In genomic region chr17:28961596-28961995, GRCm38 (mm10) we compare ENCODE assay signal across 37 mouse cellular contexts. TPM values are rescaled to one million over a fixed set of nuclear protein-coding genes. Genes with fewer than 3 reads are reported as not detected.
A peak's percentile ranks its signal among the peaks of the same experiment; 100 is the strongest.
DNase-seq lines count a peak whose midpoint lies in the region; ATAC-seq and TF ChIP-seq lines count a peak whose summit lies in the region.
"Had no signal": no experiment of that assay in that cellular context is flagged by ENCODE, and none has a peak within 500 bp of the region (broad histone marks: within the 10 kb centered on the region; RNA-seq: fewer than 3 reads in every experiment).

No protein-coding gene starts in this region.

- no peak for ATAC-seq in kidney, embryonic 15.5 days (replicated peaks; ENCODE audit: low FRiP score)
- ATAC-seq in kidney, postnatal 0 days (replicated peaks; ENCODE audit: low FRiP score, low read depth) = 0 out of 2 replicates have a peak, but pooled peaks have one; percentile 15
- ATAC-seq in liver, embryonic 11.5 days (replicated peaks; ENCODE audit: low FRiP score) = no peak
- peak; percentile 77 for ATAC-seq in liver, embryonic 16.5 days (ENCODE audit: low read depth)
- ATAC-seq: CD4-positive, CD25-positive, alpha-beta regulatory T cell, adult 4 months; forebrain, postnatal 0 days; midbrain, embryonic 16.5 days had no signal

- no peaks in the 10 kb centered on the region for H3K27me3 ChIP-seq in kidney, adult 2 months (replicated peaks; ENCODE audit: control insufficient read depth, insufficient read depth, low read length)
- no peaks in the 10 kb centered on the region for H3K27me3 ChIP-seq in kidney, embryonic 15.5 days
- no peaks in the 10 kb centered on the region for H3K27me3 ChIP-seq in kidney, postnatal 0 days (ENCODE audit: insufficient read depth, low read length)
- no peaks in the 10 kb centered on the region for H3K27me3 ChIP-seq in liver, embryonic 11.5 days (replicated peaks; ENCODE audit: control insufficient read depth, insufficient read depth, low read length)
- no peaks in the 10 kb centered on the region for H3K27me3 ChIP-seq in liver, embryonic 16.5 days (ENCODE audit: control insufficient read depth, insufficient read depth, low read depth, low read length)
- H3K27me3 ChIP-seq: heart, embryonic 13.5 days; hindbrain, embryonic 15.5 days; limb, embryonic 15.5 days had no signal

- TF ChIP-seq POLR2A in kidney, adult 2 months (IDR thresholded peaks at IDR 0.05; ENCODE audit: low read depth, low read length) = no peak

- TF ChIP-seq CTCF in kidney, adult 2 months (conservative IDR thresholded peaks at IDR 0.05; ENCODE audit: insufficient read depth, insufficient read length, low read depth, low read length) = 0 out of 2 replicates have a peak, but pooled peaks have one; percentile 8
- TF ChIP-seq CTCF in kidney, postnatal 0 days (IDR thresholded peaks at IDR 0.05; ENCODE audit: low read depth) = no peak

- no peak overlapping the region for H3K4me2 ChIP-seq in kidney, embryonic 15.5 days
- H3K4me2 ChIP-seq in kidney, postnatal 0 days (ENCODE audit: low read length) = no peak overlapping the region
- H3K4me2 ChIP-seq in liver, embryonic 11.5 days = no peak overlapping the region
- no peak overlapping the region for H3K4me2 ChIP-seq in liver, embryonic 16.5 days (ENCODE audit: low read depth, low read length)
- H3K4me2 ChIP-seq: heart, embryonic 13.5 days; hindbrain, embryonic 15.5 days; limb, embryonic 15.5 days; midbrain, embryonic 11.5 days had no signal

- H3K4me1 ChIP-seq in kidney, adult 2 months (ENCODE audit: control insufficient read depth, insufficient read depth, low read length) = peaks cover 13% of the 10 kb centered on the region
- peaks cover 5% of the 10 kb centered on the region; the same call in 1 of the 2 replicates for H3K4me1 ChIP-seq in kidney, embryonic 15.5 days
- no peaks in the 10 kb centered on the region for H3K4me1 ChIP-seq in kidney, postnatal 0 days (replicated peaks; ENCODE audit: insufficient read depth, low read length)
- peaks cover 21% of the 10 kb centered on the region for H3K4me1 ChIP-seq in liver, embryonic 11.5 days (replicated peaks; ENCODE audit: control insufficient read depth, insufficient read depth, low read length)
- H3K4me1 ChIP-seq in liver, embryonic 16.5 days (ENCODE audit: control insufficient read depth, low read depth, low read length) = peaks cover 6% of the 10 kb centered on the region
- H3K4me1 ChIP-seq: hindbrain, embryonic 15.5 days; limb, embryonic 10.5 days; limb, embryonic 15.5 days had no signal

- 57% methylated on average over 10 of the region's 10 CpGs for WGBS in kidney, adult 2 months
- WGBS in kidney, embryonic 15.5 days = 79% methylated on average over 10 of the region's 10 CpGs
- 74% methylated on average over 10 of the region's 10 CpGs for WGBS in kidney, postnatal 0 days
- 81% methylated on average over 10 of the region's 10 CpGs for WGBS in liver, embryonic 11.5 days
- 81% methylated on average over 10 of the region's 10 CpGs for whole genome bisulfite sequencing in liver, embryonic 16.5 days (ENCODE audit: insufficient replicate concordance)

- H3K4me3 ChIP-seq in kidney, adult 2 months (ENCODE audit: insufficient read depth, low read depth, low read length) = no peak overlapping the region
- H3K4me3 ChIP-seq in kidney, embryonic 15.5 days (replicated peaks) = no peak overlapping the region
- no peak overlapping the region for H3K4me3 ChIP-seq in kidney, postnatal 0 days (replicated peaks; ENCODE audit: low read depth, low read length)
- no peak overlapping the region for H3K4me3 ChIP-seq in liver, embryonic 11.5 days (ENCODE audit: low read depth, low read length)
- H3K4me3 ChIP-seq in liver, embryonic 16.5 days (ENCODE audit: low read depth, low read length) = no peak overlapping the region
- H3K4me3 ChIP-seq: erythroblast, embryonic 14.5 days; heart, embryonic 13.5 days; hindbrain, embryonic 15.5 days; limb, embryonic 10.5 days; limb, embryonic 15.5 days had no signal

- DNase-seq in kidney, adult 2 months = peak; percentile 86
- no peak for DNase-seq in kidney, postnatal 0 days (ENCODE audit: low spot score)
- no peak for DNase-seq in liver, embryonic 11.5 days (ENCODE audit: low spot score)
- no peak for DNase-seq in adrenal gland, postnatal 36 days
- DNase-seq in right cerebral cortex, postnatal 36 days (ENCODE audit: low spot score in 2 of 2) = no peak
- DNase-seq in right cerebral cortex, postnatal 4 days = no peak
- DNase-seq: adrenal gland, postnatal 14 days; cerebellum, adult 11-12 months; cerebellum, postnatal 14 days; forebrain, postnatal 0 days; gastrocnemius, postnatal 10 days; heart, postnatal 10 days; layer of hippocampus, postnatal 36 days; lung, postnatal 36 days; right cerebral cortex, adult 18-20 months; thymus, postnatal 4 days had no signal

- no peaks in the 10 kb centered on the region for H3K9me3 ChIP-seq in kidney, embryonic 15.5 days (replicated peaks)
- H3K9me3 ChIP-seq in kidney, postnatal 0 days (replicated peaks; ENCODE audit: low read length) = no peaks in the 10 kb centered on the region
- no peaks in the 10 kb centered on the region for H3K9me3 ChIP-seq in liver, embryonic 11.5 days (ENCODE audit: control insufficient read depth, low read length)
- no peaks in the 10 kb centered on the region for H3K9me3 ChIP-seq in liver, embryonic 16.5 days (replicated peaks; ENCODE audit: control insufficient read depth, low read length)
- H3K9me3 ChIP-seq: heart, embryonic 13.5 days; hindbrain, embryonic 15.5 days; limb, embryonic 10.5 days; limb, embryonic 15.5 days had no signal

- H3K27ac ChIP-seq in kidney, adult 2 months (ENCODE audit: insufficient read depth, low read depth, low read length) = peak overlapping the region; percentile 81
- H3K27ac ChIP-seq in kidney, embryonic 15.5 days = no peak overlapping the region; the same call in 1 of the 2 replicates
- no peak overlapping the region; the same call in 1 of the 2 replicates for H3K27ac ChIP-seq in kidney, postnatal 0 days
- peak overlapping the region; percentile 43; the same call in 1 of the 2 replicates for H3K27ac ChIP-seq in liver, embryonic 11.5 days (ENCODE audit: low read depth, low read length)
- peak overlapping the region; percentile 20 for H3K27ac ChIP-seq in liver, embryonic 16.5 days (ENCODE audit: low read length)
- H3K27ac ChIP-seq: heart, embryonic 13.5 days; hindbrain, embryonic 15.5 days; limb, embryonic 10.5 days; limb, embryonic 15.5 days had no signal

- peaks cover 4% of the 10 kb centered on the region for H3K36me3 ChIP-seq in kidney, adult 2 months (ENCODE audit: control insufficient read depth, insufficient read depth, low read length)
- H3K36me3 ChIP-seq in kidney, embryonic 15.5 days = peaks cover 78% of the 10 kb centered on the region
- peaks cover 47% of the 10 kb centered on the region for H3K36me3 ChIP-seq in kidney, postnatal 0 days (ENCODE audit: insufficient read depth, low read length)
- peaks cover 56% of the 10 kb centered on the region for H3K36me3 ChIP-seq in liver, embryonic 11.5 days (ENCODE audit: control insufficient read depth, insufficient read depth, low read length)
- H3K36me3 ChIP-seq in liver, embryonic 16.5 days (ENCODE audit: control insufficient read depth, insufficient read depth) = peaks cover 66% of the 10 kb centered on the region

- no peak overlapping the region for H3K9ac ChIP-seq in kidney, embryonic 15.5 days
- no peak overlapping the region for H3K9ac ChIP-seq in kidney, postnatal 0 days (ENCODE audit: low read depth, low read length)
- H3K9ac ChIP-seq in liver, embryonic 11.5 days (ENCODE audit: low read depth, low read length) = no peak overlapping the region
- H3K9ac ChIP-seq in liver, embryonic 16.5 days (ENCODE audit: low read depth, low read length) = no peak overlapping the region
- H3K9ac ChIP-seq: forebrain, postnatal 0 days; heart, embryonic 13.5 days; hindbrain, embryonic 15.5 days; limb, embryonic 15.5 days had no signal

RNA-seq across cellular contexts. Expression of gene Kctd20, which starts 9.8 kb away (rescaled TPM):
- 30.8 and 32.0 TPM in 2 replicates for polyA plus RNA-seq in kidney, adult 2 months (2012; rRNA removed)
- 88.8 and 91.5 TPM in 2 replicates for polyA plus RNA-seq in kidney, embryonic 15.5 days (2015; fragmentation: Nextera tagmentation; extraction: Ambion mirVana)
- 54.5 and 58.8 TPM in 2 replicates for polyA plus RNA-seq in kidney, postnatal 0 days (2015; fragmentation: Nextera tagmentation; extraction: Ambion mirVana)
- 75.2 and 89.2 TPM in 2 replicates for polyA plus RNA-seq in liver, embryonic 11.5 days (2014; fragmentation: Nextera tagmentation; extraction: Ambion mirVana)
- polyA plus RNA-seq in liver, embryonic 16.5 days (2015; fragmentation: Nextera tagmentation; extraction: Ambion mirVana) = 80.0 and 82.0 TPM in 2 replicates
- 10 to 100 TPM; 54.8 to 60.0 TPM for total RNA-seq in adrenal gland, postnatal 36 days (2021)

RNA-seq across cellular contexts. Expression of gene Pxt1, which starts 18.0 kb away (rescaled TPM):
- polyA plus RNA-seq in kidney, adult 2 months (2012; rRNA removed) = 0.12 and 0.13 TPM in 2 replicates
- 0.21 TPM in 1 of 2 replicates, not detected in the other for polyA plus RNA-seq in kidney, embryonic 15.5 days (2015; fragmentation: Nextera tagmentation; extraction: Ambion mirVana)
- not detected in 2 replicates for polyA plus RNA-seq in kidney, postnatal 0 days (2015; fragmentation: Nextera tagmentation; extraction: Ambion mirVana)
- 0.30 and 0.92 TPM in 2 replicates for polyA plus RNA-seq in liver, embryonic 11.5 days (2014; fragmentation: Nextera tagmentation; extraction: Ambion mirVana)
- polyA plus RNA-seq in liver, embryonic 16.5 days (2015; fragmentation: Nextera tagmentation; extraction: Ambion mirVana) = 0.35 and 0.37 TPM in 2 replicates
- total RNA-seq in adrenal gland, postnatal 36 days (2021) = not detected
- total RNA-seq: forebrain, postnatal 0 days; gastrocnemius, postnatal 10 days; heart, postnatal 10 days; hematopoietic stem cell, adult 5-6 weeks; layer of hippocampus, adult 8-10 months; layer of hippocampus, postnatal 36 days; left cerebral cortex, postnatal 10 days; neutrophil, adult 5-6 weeks had no signal
- polyA plus RNA-seq: CD4-positive, CD25-positive, alpha-beta regulatory T cell, adult 4 months; cortical plate, adult 2 months; embryonic facial prominence, embryonic 14.5 days; forebrain, postnatal 0 days; hindbrain, embryonic 15.5 days; intestine, embryonic 14.5 days; limb, embryonic 15.5 days; midbrain, embryonic 11.5 days; midbrain, embryonic 16.5 days; neural tube, embryonic 11.5 days; small intestine, adult 2 months; stomach, embryonic 14.5 days; thymus, postnatal 0 days had no signal

RNA-seq across cellular contexts. Expression of gene Stk38, which starts 46.2 kb away (rescaled TPM):
- 61.7 and 66.8 TPM in 2 replicates for polyA plus RNA-seq in kidney, adult 2 months (2012; rRNA removed)
- polyA plus RNA-seq in kidney, embryonic 15.5 days (2015; fragmentation: Nextera tagmentation; extraction: Ambion mirVana) = 98.5 and 105 TPM in 2 replicates
- 58.8 and 66.9 TPM in 2 replicates for polyA plus RNA-seq in kidney, postnatal 0 days (2015; fragmentation: Nextera tagmentation; extraction: Ambion mirVana)
- 83.3 and 90.1 TPM in 2 replicates for polyA plus RNA-seq in liver, embryonic 11.5 days (2014; fragmentation: Nextera tagmentation; extraction: Ambion mirVana)
- 46.5 and 51.0 TPM in 2 replicates for polyA plus RNA-seq in liver, embryonic 16.5 days (2015; fragmentation: Nextera tagmentation; extraction: Ambion mirVana)
- 10 to 100 TPM; 53.4 to 55.9 TPM for total RNA-seq in adrenal gland, postnatal 36 days (2021)

RNA-seq across cellular contexts. Expression of gene 4930539E08Rik, which starts 46.5 kb away (rescaled TPM):
- polyA plus RNA-seq in kidney, adult 2 months (2012; rRNA removed) = 0.34 and 0.57 TPM in 2 replicates
- polyA plus RNA-seq in kidney, embryonic 15.5 days (2015; fragmentation: Nextera tagmentation; extraction: Ambion mirVana) = 0.12 and 0.23 TPM in 2 replicates
- 0.24 and 0.41 TPM in 2 replicates for polyA plus RNA-seq in kidney, postnatal 0 days (2015; fragmentation: Nextera tagmentation; extraction: Ambion mirVana)
- polyA plus RNA-seq in liver, embryonic 11.5 days (2014; fragmentation: Nextera tagmentation; extraction: Ambion mirVana) = 0.08 and 0.48 TPM in 2 replicates
- polyA plus RNA-seq in liver, embryonic 16.5 days (2015; fragmentation: Nextera tagmentation; extraction: Ambion mirVana) = 0.06 TPM in 1 of 2 replicates, not detected in the other
- total RNA-seq in adrenal gland, postnatal 36 days (2021) = not detected
- total RNA-seq: adrenal gland, postnatal 14 days had no signal
- polyA plus RNA-seq: erythroblast, embryonic 14.5 days; midbrain, embryonic 11.5 days had no signal

Comparison
In these comparisons a context has a peak if more than half of its experiments do, and no peak if none do; other contexts are left out.
1. H3K27ac ChIP-seq: peak in kidney, adult 2 months (single experiment), liver, embryonic 11.5 days (single experiment) and liver, embryonic 16.5 days (single experiment); none in kidney, embryonic 15.5 days (single experiment) and kidney, postnatal 0 days (single experiment).
2. ATAC-seq: peak in kidney, postnatal 0 days (single experiment) and liver, embryonic 16.5 days (single experiment); none in kidney, embryonic 15.5 days (single experiment) and liver, embryonic 11.5 days (single experiment).